Mouse (Mus musculus) C3H10T1/2 (cell line): ENCODE data around the gene Gm10354. TPM values are rescaled to one million over a fixed set of nuclear protein-coding genes. Genes with fewer than 3 reads are reported as not detected.

ENCODE experiments used
- polyA plus RNA-seq, 2 experiments: library from polyadenylated mRNA; unstranded; fragments of >200 nt; fragmentation: generic; extraction: Trizol; gene quantifications; one replicate each; pipeline ENCODE4 v1.2.1; 2012; ENCODE audit warnings: missing spikeins in 2 of 2

Gene Gm10354
- not detected for polyA plus RNA-seq

DNA sequence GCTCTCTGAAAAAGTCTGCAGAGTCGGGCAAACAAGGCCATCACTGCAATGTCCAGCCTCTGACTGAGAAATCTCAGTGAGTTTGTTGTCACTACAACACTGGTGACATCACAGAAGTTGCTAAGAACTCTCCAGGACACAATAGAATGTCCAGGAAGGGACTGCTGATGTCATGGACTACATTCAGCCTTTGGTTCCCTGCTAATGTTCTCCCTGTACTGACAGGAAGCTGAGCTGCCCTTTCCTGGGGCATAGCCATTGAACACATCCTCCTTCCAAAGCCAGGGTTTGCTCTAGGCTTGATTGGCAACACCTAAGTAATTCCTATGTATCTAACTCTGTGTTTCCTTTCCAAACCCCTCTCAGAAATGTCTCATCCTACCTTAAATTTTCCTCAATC is at the start of gene Gm10354:
Gene Gm10354 (minus strand): TSS at position 101 of the 400 bp plus-strand sequence.

DNA sequence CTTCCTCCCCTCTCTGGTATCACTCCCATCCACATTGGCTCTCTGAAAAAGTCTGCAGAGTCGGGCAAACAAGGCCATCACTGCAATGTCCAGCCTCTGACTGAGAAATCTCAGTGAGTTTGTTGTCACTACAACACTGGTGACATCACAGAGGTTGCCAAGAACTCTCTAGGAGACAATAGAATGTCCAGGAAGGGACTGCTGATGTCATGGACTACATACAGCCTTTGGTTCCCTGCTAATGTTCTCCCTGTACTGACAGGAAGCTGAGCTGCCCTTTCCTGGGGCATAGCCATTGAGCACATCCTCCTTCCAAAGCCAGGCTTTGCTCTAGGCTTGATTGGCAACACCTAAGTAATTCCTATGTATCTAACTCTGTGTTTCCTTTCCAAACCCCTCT is 40.4 kb downstream of the Gm10354 start, which contains the start of gene Speer4e:
Gene Speer4e (minus strand): TSS at position 101 of the 400 bp plus-strand sequence.

Other genes with a start within 250 kb of the Gm10354 start
- gene Gm9758, start 64.0 kb downstream of the Gm10354 start, polyA plus RNA-seq: not detected
- not detected for gene Speer4e, start 40.5 kb downstream of the Gm10354 start, polyA plus RNA-seq
- not detected for gene Gm17019, start 54.1 kb upstream of the Gm10354 start, polyA plus RNA-seq